Mouse (Mus musculus) heart, embryonic 16.5 days (tissue): ENCODE measurements around the gene Atf7ip. TPM values are rescaled to one million over a fixed set of nuclear protein-coding genes. Genes with fewer than 3 reads are reported as not detected.

Experiments
- ATAC-seq: fragments of 200-750 bp; cut with Nextera tagmentation; replicated peaks from 2 replicates; pipeline ENCODE4 v1.8.0; 2017; ENCODE audit warnings: moderate number of reproducible peaks; ENCODE audit not compliant: insufficient read depth, low FRiP score; ENCODE audit errors: extremely low read depth
- H3K27ac ChIP-seq: fragments of 300-500 bp; sonication (generic); 2 replicates; pipeline ENCODE4 v1.5.1; 2014; ENCODE audit warnings: mild to moderate bottlenecking, low read length, control low read depth, moderate library complexity
- H3K27me3 ChIP-seq: fragments of 300-500 bp; sonication (generic); 2 replicates; pipeline ENCODE4 v1.6.1; 2014; ENCODE audit warnings: low read length, mixed read lengths; ENCODE audit not compliant: control insufficient read depth, insufficient read depth
- H3K36me3 ChIP-seq: fragments of 300-500 bp; sonication (generic); 2 replicates; pipeline ENCODE4 v1.6.1; 2014; ENCODE audit not compliant: control insufficient read depth, insufficient read depth
- H3K4me1 ChIP-seq: fragments of 300-500 bp; sonication (generic); 2 replicates; pipeline ENCODE4 v1.6.1; 2014; ENCODE audit warnings: low read length, mixed read lengths; ENCODE audit not compliant: control insufficient read depth, insufficient read depth
- H3K4me2 ChIP-seq: fragments of 300-500 bp; sonication (generic); 2 replicates; pipeline ENCODE4 v1.6.1; 2014; ENCODE audit warnings: low read depth, mild to moderate bottlenecking, control low read depth, low read length
- H3K4me3 ChIP-seq: fragments of 300-500 bp; sonication (generic); 2 replicates; pipeline ENCODE4 v1.5.1; 2014; ENCODE audit warnings: mild to moderate bottlenecking, control low read depth, low read length
- H3K9ac ChIP-seq: fragments of 300-500 bp; sonication (generic); 2 replicates; pipeline ENCODE4 v1.6.1; 2014; ENCODE audit warnings: low read length, control low read depth
- H3K9me3 ChIP-seq: fragments of 300-500 bp; sonication (generic); replicated peaks from 2 replicates; pipeline ENCODE4 v1.6.1; 2016; ENCODE audit warnings: low read length; ENCODE audit not compliant: control insufficient read depth
- WGBS: fragments of 180-500 bp; shearing (Covaris S2); extraction: QIAGEN DNeasy Blood & Tissue Kit; methylation state at CpG from one replicate; pipeline ENCODE4 v1.1.7; 2014; 5-methylcytosine and 5-hydroxymethylcytosine counted together
- polyA plus RNA-seq: library from polyadenylated mRNA; unstranded; fragments of >200 nt; fragmentation: Nextera tagmentation; extraction: Ambion mirVana; gene quantifications from 2 replicates; pipeline ENCODE4 v1.2.1, GENCODE M21; 2015

Atf7ip gene
- polyA plus RNA-seq, 1 experiment from 2014 or later, result 31.4 TPM

DNA sequence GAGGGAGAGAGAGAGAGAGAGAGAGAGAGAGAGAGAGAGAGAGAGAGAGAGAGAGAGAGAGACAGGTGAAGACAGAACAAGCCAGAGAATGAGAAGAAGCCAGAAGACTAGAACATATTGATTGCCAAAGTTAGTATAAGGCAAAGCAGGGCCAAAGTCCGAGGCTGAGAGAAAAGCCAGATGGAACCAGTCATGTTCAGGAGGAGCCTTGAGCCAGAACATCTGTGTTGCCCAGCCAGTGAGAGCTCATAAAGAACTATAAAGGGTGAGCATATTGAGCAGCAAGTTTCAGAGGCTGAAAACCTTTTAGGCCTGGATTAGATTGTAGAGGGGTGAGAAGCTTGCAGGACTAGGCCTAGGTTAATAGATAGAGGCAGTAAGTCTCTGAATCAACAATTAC lies 28.1 kb upstream of the Atf7ip start:
- H3K9ac ChIP-seq, result no peak overlapping the region
- ATAC-seq, result no peak
- H3K27me3 ChIP-seq, result no peaks in the 10 kb centered on the region
- no peaks in the 10 kb centered on the region for H3K36me3 ChIP-seq
- H3K4me3 ChIP-seq, result no peak overlapping the region
- peaks cover 7% of the 10 kb centered on the region for H3K9me3 ChIP-seq
- H3K4me1 ChIP-seq, result peaks cover 8% of the 10 kb centered on the region; the same call in 1 of the 2 replicates
- 77% methylated on average over 1 of the region's 1 CpGs for WGBS
- no peak overlapping the region for H3K27ac ChIP-seq
- no peak overlapping the region for H3K4me2 ChIP-seq

DNA sequence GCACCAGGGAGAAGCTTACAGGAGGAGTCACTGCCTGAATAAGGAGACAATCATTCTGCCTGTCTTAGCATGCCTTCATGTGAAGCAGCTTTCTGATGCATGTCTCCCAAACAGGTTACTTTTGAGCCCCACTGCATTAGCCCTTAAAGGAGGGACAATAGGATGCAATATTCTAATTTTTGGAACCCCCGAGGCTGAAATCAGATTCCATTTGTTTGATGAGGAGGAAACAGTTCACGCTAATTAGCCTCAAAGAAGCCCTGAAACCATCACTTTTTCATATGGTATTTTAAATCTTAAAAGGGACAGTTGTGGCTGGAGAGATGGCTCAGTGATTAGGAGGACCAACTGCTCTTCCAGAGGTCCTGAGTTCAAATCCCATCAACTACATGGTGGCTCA lies 22.4 kb upstream of the Atf7ip start:
- 88% methylated on average over 2 of the region's 2 CpGs for WGBS
- H3K9ac ChIP-seq, result no peak overlapping the region
- H3K9me3 ChIP-seq, result peaks cover 10% of the 10 kb centered on the region

DNA sequence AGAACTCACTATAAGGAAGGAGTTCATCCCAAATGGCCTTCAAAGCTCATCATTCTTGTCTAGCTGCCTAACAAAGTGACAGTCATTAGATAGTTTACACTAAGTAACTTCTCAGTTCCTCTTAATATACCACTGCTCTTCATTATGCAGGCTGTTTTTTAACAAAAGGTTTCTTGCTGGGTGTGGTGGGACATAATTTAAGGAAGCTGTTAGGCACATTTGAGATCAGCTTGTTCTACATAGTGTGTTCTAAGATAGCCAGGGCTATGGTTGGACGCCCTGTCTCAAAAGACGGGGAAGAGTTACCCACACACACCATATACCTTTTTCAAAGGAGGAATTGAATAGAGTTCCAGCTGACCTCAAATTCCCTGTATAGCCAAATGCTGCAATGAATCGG lies 21.9 kb upstream of the Atf7ip start:
- Histone ChIP-seq H3K9ac (no peak overlapping the region), H3K36me3 (no peaks in the 10 kb centered on the region), H3K4me2 (no peak overlapping the region), H3K4me3 (no peak overlapping the region), H3K4me1 (no peaks in the 10 kb centered on the region), H3K27ac (no peak overlapping the region), H3K9me3 (peaks cover 10% of the 10 kb centered on the region), H3K27me3 (no peaks in the 10 kb centered on the region)
- no peak for ATAC-seq
- WGBS, result 94% methylated on average over 3 of the region's 3 CpGs

More for the DNA sequence above, 22.4 kb upstream of the Atf7ip start:
- no peak overlapping the region for H3K4me3 ChIP-seq
- no peaks in the 10 kb centered on the region for H3K36me3 ChIP-seq
- no peak overlapping the region for H3K27ac ChIP-seq
- no peaks in the 10 kb centered on the region for H3K4me1 ChIP-seq
- ATAC-seq, result no peak
- H3K4me2 ChIP-seq, result no peak overlapping the region
- H3K27me3 ChIP-seq, result no peaks in the 10 kb centered on the region

DNA sequence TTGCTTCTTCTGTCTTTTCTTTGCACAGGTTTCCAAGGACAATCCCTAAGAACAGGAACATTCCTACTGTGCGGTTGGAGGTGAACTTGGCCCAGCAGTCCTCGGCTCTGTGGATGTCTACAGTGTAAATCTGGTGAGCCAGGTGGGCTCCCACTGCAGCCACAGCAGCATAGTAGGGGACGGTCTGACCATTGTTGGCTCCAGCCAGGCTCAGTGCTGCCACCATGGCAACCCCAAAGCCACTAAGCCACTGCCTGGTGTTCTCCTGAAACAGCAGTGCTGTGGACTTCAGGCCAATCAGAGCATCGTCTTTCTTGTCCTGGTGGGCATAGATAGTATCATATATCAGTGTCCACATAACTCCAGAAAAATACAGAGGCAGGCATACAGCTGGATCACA lies 19.8 kb upstream of the Atf7ip start:
- H3K36me3 ChIP-seq, result no peaks in the 10 kb centered on the region
- ATAC-seq, result no peak
- no peak overlapping the region for H3K27ac ChIP-seq
- H3K4me1 ChIP-seq, result no peaks in the 10 kb centered on the region
- no peak overlapping the region for H3K4me2 ChIP-seq
- no peaks in the 10 kb centered on the region for H3K27me3 ChIP-seq
- H3K9ac ChIP-seq, result no peak overlapping the region
- no peak overlapping the region for H3K4me3 ChIP-seq
- peaks cover 3% of the 10 kb centered on the region for H3K9me3 ChIP-seq
- WGBS, result 79% methylated on average over 4 of the region's 4 CpGs

DNA sequence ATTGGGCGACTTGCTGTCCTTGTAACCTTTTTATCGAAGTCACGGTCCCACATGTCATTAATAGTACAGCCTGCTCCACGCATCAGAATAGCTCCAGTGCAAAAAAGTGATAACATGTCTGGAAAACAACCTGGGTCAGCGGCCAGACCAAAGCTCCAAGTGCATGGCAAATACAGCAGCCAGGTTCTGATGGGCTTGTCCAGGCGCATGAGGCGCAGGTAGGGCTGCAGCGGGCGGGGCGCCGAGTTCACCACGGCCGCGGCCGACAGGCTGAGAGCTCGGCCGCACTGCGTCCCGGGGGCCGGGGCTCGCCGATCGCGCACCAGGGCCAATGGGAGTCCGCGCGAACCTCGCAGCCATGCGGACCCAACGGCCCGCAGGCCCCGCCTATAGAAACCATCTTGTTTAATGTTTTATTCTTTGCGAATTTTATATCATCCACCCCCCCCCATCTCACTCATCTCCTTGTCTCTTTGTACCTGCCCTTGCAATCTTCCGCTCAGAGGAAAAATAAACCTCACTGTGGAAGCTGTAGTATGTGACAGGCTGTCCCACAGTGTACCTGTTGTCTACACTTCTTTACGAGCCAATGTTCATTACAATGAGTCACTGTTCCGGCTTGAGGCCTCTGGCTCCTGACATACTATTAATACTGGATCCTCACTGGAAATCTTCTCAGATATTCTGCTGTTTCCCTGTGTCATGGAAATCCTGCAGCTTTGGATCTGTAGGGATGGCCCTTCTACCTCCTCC lies 19.0 kb upstream of the Atf7ip start:
- H3K4me2 ChIP-seq, result peak overlapping the region; percentile 59
- peaks cover 4% of the 10 kb centered on the region; the same call in 1 of the 2 replicates for H3K4me1 ChIP-seq
- peaks cover 2% of the 10 kb centered on the region; the same call in 1 of the 2 replicates for H3K9me3 ChIP-seq
- WGBS, result 49% methylated on average over 36 of the region's 36 CpGs
- peak overlapping the region; percentile 54 for H3K9ac ChIP-seq
- no peaks in the 10 kb centered on the region for H3K36me3 ChIP-seq
- no peaks in the 10 kb centered on the region for H3K27me3 ChIP-seq
- H3K4me3 ChIP-seq, result peak overlapping the region; percentile 24
- no peak overlapping the region for H3K27ac ChIP-seq
- ATAC-seq, result 0 out of 2 replicates have a peak, but pooled peaks have one; percentile 25

DNA sequence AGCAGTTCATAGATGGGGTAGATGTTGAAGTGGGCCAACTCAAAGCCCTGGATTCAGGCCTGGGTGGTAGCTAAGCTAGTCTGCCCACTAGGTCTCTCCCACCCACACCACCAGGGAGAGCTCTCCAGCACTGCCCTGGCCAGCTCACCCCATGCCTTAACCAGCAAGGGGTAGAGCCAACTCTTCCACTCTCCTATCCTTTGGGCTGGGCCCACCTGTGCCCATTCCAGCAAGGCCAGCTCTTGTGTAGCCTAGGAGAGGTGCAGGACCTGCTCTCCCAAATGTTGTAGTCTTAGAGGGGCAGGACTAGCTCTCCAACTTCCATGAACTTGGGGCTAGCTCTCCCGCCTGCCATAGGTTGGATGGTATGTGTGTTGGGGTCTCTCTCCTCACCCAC lies 18.4 kb upstream of the Atf7ip start:
- Histone ChIP-seq H3K27ac (no peak overlapping the region), H3K4me2 (no peak overlapping the region), H3K4me3 (no peak overlapping the region), H3K9ac (no peak overlapping the region), H3K36me3 (no peaks in the 10 kb centered on the region), H3K9me3 (peaks cover 2% of the 10 kb centered on the region; the same call in 1 of the 2 replicates), H3K27me3 (no peaks in the 10 kb centered on the region), H3K4me1 (peaks cover 8% of the 10 kb centered on the region; the same call in 1 of the 2 replicates)
- no peak for ATAC-seq
- WGBS, result 96% methylated on average over 1 of the region's 1 CpGs

DNA sequence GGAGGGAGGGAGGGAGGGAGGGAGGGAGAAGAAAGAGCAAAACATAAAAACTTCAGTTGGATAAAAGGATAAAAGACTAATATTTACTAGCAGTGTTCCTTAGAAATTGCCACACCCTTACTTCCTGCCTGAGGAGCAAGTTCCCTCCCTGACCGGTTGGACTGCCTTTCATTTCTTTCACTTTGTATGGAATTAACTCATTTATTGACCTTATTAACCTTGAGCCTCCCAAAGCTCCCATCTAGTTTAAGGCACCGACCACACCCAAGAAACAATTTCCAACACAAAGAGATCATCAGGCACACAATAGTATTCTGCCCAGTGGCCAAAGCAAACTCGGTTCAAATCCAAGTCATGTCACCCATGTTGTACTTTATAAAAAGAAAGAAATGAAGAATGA lies 16.1 kb upstream of the Atf7ip start:
- Histone ChIP-seq H3K4me1 (peaks cover 8% of the 10 kb centered on the region; the same call in 1 of the 2 replicates), H3K9me3 (0 out of 2 replicates have a peak, but pooled peaks cover 2% of the 10 kb centered on the region), H3K36me3 (no peaks in the 10 kb centered on the region), H3K27me3 (no peaks in the 10 kb centered on the region), H3K27ac (no peak overlapping the region), H3K9ac (no peak overlapping the region), H3K4me3 (no peak overlapping the region), H3K4me2 (no peak overlapping the region)
- WGBS, result 78% methylated on average over 3 of the region's 3 CpGs
- no peak for ATAC-seq

DNA sequence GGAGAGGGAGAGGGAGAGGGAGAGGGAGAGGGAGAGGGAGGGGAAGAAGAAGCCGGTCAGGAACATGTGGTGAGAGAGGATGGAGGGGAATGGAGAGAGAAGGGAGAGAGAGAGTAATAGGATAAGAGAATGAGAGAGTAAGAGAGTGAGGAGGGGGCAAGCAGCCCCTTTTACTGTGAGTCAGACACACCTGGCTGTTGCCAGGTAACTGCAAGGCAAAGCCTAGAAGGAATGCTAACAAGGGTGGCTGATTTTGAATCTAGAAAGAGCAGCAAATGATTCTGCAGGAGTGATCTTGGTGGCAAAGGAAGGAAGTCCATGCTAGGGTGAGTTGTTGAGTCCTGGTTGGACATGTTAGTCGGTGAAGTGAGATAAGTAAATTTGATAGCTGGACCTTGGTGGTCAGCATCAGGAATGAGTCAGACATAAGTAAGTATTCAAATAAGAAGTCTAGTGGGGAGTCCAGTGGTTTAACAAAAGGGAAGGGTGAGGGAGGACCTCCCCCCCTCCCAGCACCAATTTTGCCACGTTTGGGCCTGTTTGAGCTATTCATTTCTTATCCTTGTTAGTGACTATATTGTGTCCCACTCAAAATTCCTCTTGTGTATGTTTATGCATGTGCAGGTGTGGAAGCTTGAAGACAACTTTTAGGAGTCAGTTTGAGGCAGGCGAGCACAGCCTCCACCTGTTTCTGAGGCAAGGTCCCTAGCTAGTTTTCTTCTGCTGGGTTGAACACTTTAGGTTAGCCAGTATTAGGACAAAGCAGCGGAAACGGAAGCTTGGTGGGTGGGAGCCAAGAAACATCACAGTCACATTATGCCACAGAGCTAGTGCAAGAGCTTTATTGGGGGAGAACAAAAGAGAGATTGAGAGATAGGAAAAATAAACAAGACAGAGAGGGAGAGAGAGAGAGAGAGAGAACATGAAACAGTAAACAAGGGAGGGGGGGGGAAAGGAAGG lies 15.2 kb upstream of the Atf7ip start:
- Histone ChIP-seq H3K4me3 (no peak overlapping the region), H3K4me1 (peaks cover 8% of the 10 kb centered on the region; the same call in 1 of the 2 replicates), H3K27ac (no peak overlapping the region; the same call in 1 of the 2 replicates), H3K27me3 (no peaks in the 10 kb centered on the region), H3K36me3 (no peaks in the 10 kb centered on the region), H3K9me3 (0 out of 2 replicates have a peak, but pooled peaks cover 2% of the 10 kb centered on the region), H3K4me2 (no peak overlapping the region), H3K9ac (no peak overlapping the region)
- ATAC-seq, result no peak
- WGBS, result 66% methylated on average over 6 of the region's 6 CpGs
